Mouse (Mus musculus) liver, embryonic 13.5 days (tissue): ENCODE measurements around the gene Gabarapl2. TPM values are rescaled to one million over a fixed set of nuclear protein-coding genes. Genes with fewer than 3 reads are reported as not detected.
"Not testable (repeated sequence)": the region's sequence is repeated elsewhere in the genome, so short reads cannot be mapped to it uniquely, and the experiment has no call there.

Experiments
- ATAC-seq: fragments of 200-750 bp; cut with Nextera tagmentation; 2 replicates; pipeline ENCODE4 v1.8.0; 2017; ENCODE audit warnings: low read depth, mild to moderate bottlenecking, moderate number of reproducible peaks, moderate library complexity
- DNase-seq: peaks from one replicate; pipeline ENCODE4 v3.0.0; 2022
- H3K27ac ChIP-seq: fragments of 300-500 bp; sonication (generic); 2 replicates; pipeline ENCODE4 v1.5.1; 2015; ENCODE audit warnings: moderate library complexity, mild to moderate bottlenecking, inconsistent platforms
- H3K27me3 ChIP-seq: fragments of 300-500 bp; sonication (generic); 2 replicates; pipeline ENCODE4 v1.6.1; 2015; ENCODE audit warnings: mild to moderate bottlenecking, inconsistent platforms
- H3K36me3 ChIP-seq: fragments of 300-500 bp; sonication (generic); 2 replicates; pipeline ENCODE4 v1.6.1; 2015; ENCODE audit warnings: mild to moderate bottlenecking, inconsistent platforms
- H3K4me1 ChIP-seq: fragments of 300-500 bp; sonication (generic); replicated peaks from 2 replicates; pipeline ENCODE4 v1.6.1; 2015; ENCODE audit warnings: inconsistent platforms
- H3K4me2 ChIP-seq: fragments of 300-500 bp; sonication (generic); 2 replicates; pipeline ENCODE4 v1.6.1; 2015; ENCODE audit warnings: inconsistent platforms, mild to moderate bottlenecking, moderate library complexity
- H3K4me3 ChIP-seq: fragments of 300-500 bp; sonication (generic); replicated peaks from 2 replicates; pipeline ENCODE4 v1.5.1; 2015; ENCODE audit warnings: mild to moderate bottlenecking, inconsistent platforms
- H3K9ac ChIP-seq: fragments of 300-500 bp; sonication (generic); 2 replicates; pipeline ENCODE4 v1.6.1; 2015; ENCODE audit warnings: mild to moderate bottlenecking, inconsistent platforms
- H3K9me3 ChIP-seq: fragments of 300-500 bp; sonication (generic); replicated peaks from 2 replicates; pipeline ENCODE4 v1.6.1; 2016; ENCODE audit warnings: inconsistent platforms
- WGBS: fragments of 180-500 bp; shearing (Covaris S2); methylation state at CpG from one replicate; pipeline ENCODE4 v1.1.7; 2015; ENCODE audit not compliant: insufficient replicate concordance; 5-methylcytosine and 5-hydroxymethylcytosine counted together
- polyA plus RNA-seq: library from polyadenylated mRNA; unstranded; fragments of >200 nt; fragmentation: Nextera tagmentation; extraction: Ambion mirVana; gene quantifications from 2 replicates; pipeline ENCODE4 v1.2.1, GENCODE M21; 2015

The Gabarapl2 gene
- polyA plus RNA-seq, 1 experiment from 2014 or later: 185 TPM

GRCm38 (mm10) chr8:111938076-111938985 lies 2.2 kb upstream of the Gabarapl2 start:
- peaks cover 17% of the 10 kb centered on the region for H3K36me3 ChIP-seq
- not testable (repeated sequence) for H3K9me3 ChIP-seq, ATAC-seq, H3K9ac ChIP-seq, H3K27me3 ChIP-seq, DNase-seq, H3K4me3 ChIP-seq
- peak overlapping the region; percentile 90; the same call in 1 of the 2 replicates for H3K4me2 ChIP-seq
- H3K27ac ChIP-seq: peak overlapping the region; percentile 95
- WGBS: 69% methylated on average over 9 of the region's 9 CpGs
- peaks cover 44% of the 10 kb centered on the region for H3K4me1 ChIP-seq

GRCm38 (mm10) chr8:111939516-111940142 lies 874 bp upstream of the Gabarapl2 start:
- Histone ChIP-seq H3K4me2 (peak overlapping the region; percentile 90), H3K4me3 (peak overlapping the region; percentile 98), H3K4me1 (peaks cover 36% of the 10 kb centered on the region), H3K9ac (peak overlapping the region; percentile 97), H3K27ac (peak overlapping the region; percentile 95), H3K36me3 (peaks cover 30% of the 10 kb centered on the region), H3K9me3 (no peaks in the 10 kb centered on the region), H3K27me3 (no peaks in the 10 kb centered on the region)
- ATAC-seq (peak; percentile 93), DNase-seq (peak; percentile 79)
- WGBS: 8% methylated on average over 10 of the region's 10 CpGs

DNA sequence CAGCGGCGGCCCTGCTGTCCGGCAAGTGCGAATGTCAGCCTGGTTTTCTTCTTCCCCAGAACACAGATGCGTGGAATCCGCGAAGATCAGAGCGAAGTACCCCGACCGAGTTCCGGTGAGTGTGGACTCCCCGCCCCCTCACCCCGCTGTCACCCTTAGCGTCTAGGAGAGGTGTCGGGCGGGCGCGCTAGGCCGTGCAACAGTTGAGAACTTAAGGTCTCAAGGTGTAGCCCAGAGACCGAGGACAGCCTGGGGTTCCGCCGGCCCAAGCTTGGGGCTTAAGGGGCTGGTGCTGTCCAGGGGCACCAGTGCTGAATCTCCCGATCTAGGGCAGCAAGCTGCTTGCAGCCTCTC lies 575 bp downstream of the Gabarapl2 start:
- H3K4me3 ChIP-seq: peak overlapping the region; percentile 98
- peak overlapping the region; percentile 97 for H3K9ac ChIP-seq
- no peaks in the 10 kb centered on the region for H3K9me3 ChIP-seq
- peak overlapping the region; percentile 90 for H3K4me2 ChIP-seq
- peak overlapping the region; percentile 95 for H3K27ac ChIP-seq
- WGBS: under 1% methylated on average over 23 of the region's 23 CpGs
- DNase-seq: peak; percentile 51
- H3K27me3 ChIP-seq: no peaks in the 10 kb centered on the region
- peaks cover 36% of the 10 kb centered on the region for H3K4me1 ChIP-seq
- H3K36me3 ChIP-seq: peaks cover 42% of the 10 kb centered on the region
- peak; percentile 25 for ATAC-seq

DNA sequence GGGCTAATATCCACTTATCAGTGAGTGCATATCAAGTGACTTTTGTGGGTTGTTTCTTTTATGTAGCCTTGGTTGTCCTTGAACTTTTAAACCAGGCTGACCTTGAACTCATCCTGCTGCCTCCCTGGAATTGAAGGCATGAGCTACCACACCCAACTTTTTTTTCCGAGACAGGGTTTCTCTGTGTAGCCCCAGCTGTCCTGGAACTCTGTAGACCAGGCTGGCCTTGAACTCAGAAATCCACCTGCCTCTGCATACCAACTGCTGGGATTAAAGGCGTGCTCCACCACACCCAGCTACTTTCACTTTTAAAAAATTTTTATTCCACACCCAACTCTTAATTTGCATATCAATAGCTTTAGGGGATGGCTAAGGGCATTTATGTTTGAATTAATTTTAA lies 3.0 kb downstream of the Gabarapl2 start:
- H3K9ac ChIP-seq: no peak overlapping the region
- no peak overlapping the region for H3K4me2 ChIP-seq
- DNase-seq (no peak), ATAC-seq (no peak)
- H3K4me3 ChIP-seq: no peak overlapping the region
- peaks cover 34% of the 10 kb centered on the region for H3K4me1 ChIP-seq
- H3K9me3 ChIP-seq: no peaks in the 10 kb centered on the region
- WGBS: 80% methylated on average over 2 of the region's 2 CpGs
- no peak overlapping the region for H3K27ac ChIP-seq
- H3K27me3 ChIP-seq: no peaks in the 10 kb centered on the region
- H3K36me3 ChIP-seq: peaks cover 65% of the 10 kb centered on the region

DNA sequence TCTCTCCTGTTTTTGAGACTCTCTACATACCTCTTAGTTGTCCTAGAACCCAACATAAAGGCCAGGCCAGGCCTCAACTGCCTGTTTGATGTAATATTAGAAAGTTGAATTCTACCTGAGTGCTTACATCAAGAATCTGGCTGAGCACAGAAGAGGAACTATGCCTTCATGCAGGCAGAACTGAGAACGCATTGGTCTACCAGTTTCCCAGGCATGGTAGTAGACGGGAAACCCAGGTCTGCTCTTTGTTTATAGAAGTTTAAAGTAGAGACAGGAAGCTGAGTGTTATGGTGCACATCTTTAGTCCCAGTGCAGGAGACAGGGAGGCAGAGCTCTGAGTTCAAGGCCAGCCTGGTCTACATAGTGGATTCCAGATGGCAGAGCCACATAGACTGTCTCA lies 6.6 kb downstream of the Gabarapl2 start:
- no peaks in the 10 kb centered on the region for H3K9me3 ChIP-seq
- peaks cover 8% of the 10 kb centered on the region for H3K4me1 ChIP-seq
- WGBS: 89% methylated on average over 2 of the region's 2 CpGs
- H3K4me2 ChIP-seq: no peak overlapping the region
- no peak overlapping the region for H3K27ac ChIP-seq
- DNase-seq: no peak
- H3K27me3 ChIP-seq: no peaks in the 10 kb centered on the region
- H3K4me3 ChIP-seq: no peak overlapping the region
- no peak for ATAC-seq
- H3K9ac ChIP-seq: no peak overlapping the region
- H3K36me3 ChIP-seq: peaks cover 85% of the 10 kb centered on the region

DNA sequence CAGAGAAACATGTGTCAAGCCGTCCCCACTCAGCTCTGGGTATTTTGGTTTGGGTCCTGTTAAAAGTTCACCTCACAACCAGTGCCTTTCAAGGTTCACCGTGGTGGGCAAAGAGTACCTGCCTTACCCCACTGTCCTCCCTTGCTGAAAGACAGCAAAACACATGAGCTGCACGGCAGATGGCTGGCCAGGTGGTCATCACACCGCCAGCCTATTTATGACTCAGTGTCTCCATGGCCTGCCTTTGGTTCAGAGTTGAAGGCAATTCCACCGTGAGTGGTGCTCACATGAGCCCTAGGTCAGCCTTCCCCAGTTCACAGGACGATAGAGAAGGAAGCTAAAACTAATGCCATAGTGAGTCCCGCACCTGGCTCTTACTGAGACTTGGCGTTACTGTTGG lies 7.5 kb downstream of the Gabarapl2 start:
- H3K36me3 ChIP-seq: peaks cover 80% of the 10 kb centered on the region
- ATAC-seq: no peak
- H3K27me3 ChIP-seq: no peaks in the 10 kb centered on the region

GRCm38 (mm10) chr8:111950846-111951245 lies 10.3 kb downstream of the Gabarapl2 start:
- no peak overlapping the region for H3K9ac ChIP-seq
- H3K4me1 ChIP-seq: no peaks in the 10 kb centered on the region
- 75% methylated on average over 3 of the region's 3 CpGs for WGBS
- ATAC-seq: no peak
- H3K36me3 ChIP-seq: peaks cover 76% of the 10 kb centered on the region
- no peak overlapping the region for H3K27ac ChIP-seq
- no peak overlapping the region for H3K4me2 ChIP-seq
- DNase-seq: no peak
- H3K9me3 ChIP-seq: no peaks in the 10 kb centered on the region
- no peaks in the 10 kb centered on the region for H3K27me3 ChIP-seq
- no peak overlapping the region for H3K4me3 ChIP-seq

More for the DNA sequence above, 7.5 kb downstream of the Gabarapl2 start:
- no peak for DNase-seq
- Histone ChIP-seq H3K27ac (no peak overlapping the region), H3K4me3 (no peak overlapping the region), H3K4me1 (peaks cover 4% of the 10 kb centered on the region; the same call in 1 of the 2 replicates), H3K9ac (no peak overlapping the region), H3K9me3 (no peaks in the 10 kb centered on the region), H3K4me2 (no peak overlapping the region)
- 83% methylated on average over 8 of the region's 8 CpGs for WGBS

DNA sequence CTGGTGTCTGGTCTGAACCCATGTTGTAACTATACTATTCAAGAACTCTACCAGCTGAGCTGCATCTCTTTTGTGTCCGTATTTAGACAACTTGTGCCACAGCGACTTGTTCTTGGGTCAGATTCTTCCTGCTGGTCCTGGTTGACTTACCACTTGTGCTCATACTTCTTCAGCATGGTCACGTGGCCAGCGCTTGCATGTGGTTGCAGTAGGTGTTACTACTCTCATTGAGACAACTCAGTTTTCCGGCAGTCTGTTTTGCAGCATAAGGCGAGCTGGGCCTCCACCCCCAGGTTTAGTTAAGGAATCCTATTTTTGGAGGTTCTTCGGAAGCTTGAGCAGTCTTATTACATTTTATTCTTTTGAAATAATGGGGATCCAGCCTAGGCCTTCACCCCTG lies 10.8 kb downstream of the Gabarapl2 start:
- ATAC-seq: no peak

GRCm38 (mm10) chr8:111951936-111952335 lies 11.4 kb downstream of the Gabarapl2 start:
- H3K4me3 ChIP-seq: no peak overlapping the region
- 94% methylated on average over 5 of the region's 5 CpGs for WGBS
- no peaks in the 10 kb centered on the region for H3K27me3 ChIP-seq
- ATAC-seq (no peak), DNase-seq (no peak)
- no peak overlapping the region for H3K27ac ChIP-seq
- H3K9ac ChIP-seq: no peak overlapping the region
- H3K9me3 ChIP-seq: no peaks in the 10 kb centered on the region
- H3K36me3 ChIP-seq: peaks cover 75% of the 10 kb centered on the region
- H3K4me1 ChIP-seq: no peaks in the 10 kb centered on the region
- H3K4me2 ChIP-seq: no peak overlapping the region

More for the DNA sequence above, 10.8 kb downstream of the Gabarapl2 start:
- Histone ChIP-seq H3K27me3 (no peaks in the 10 kb centered on the region), H3K27ac (no peak overlapping the region), H3K9me3 (no peaks in the 10 kb centered on the region), H3K4me3 (no peak overlapping the region), H3K9ac (no peak overlapping the region), H3K36me3 (peaks cover 75% of the 10 kb centered on the region), H3K4me1 (no peaks in the 10 kb centered on the region), H3K4me2 (no peak overlapping the region)
- WGBS: 91% methylated on average over 7 of the region's 7 CpGs
- no peak for DNase-seq

- ATAC-seq (no peak), DNase-seq (no peak)
- Histone ChIP-seq H3K9ac (no peak overlapping the region), H3K9me3 (no peaks in the 10 kb centered on the region), H3K27me3 (no peaks in the 10 kb centered on the region), H3K36me3 (peaks cover 59% of the 10 kb centered on the region), H3K27ac (no peak overlapping the region), H3K4me3 (no peak overlapping the region), H3K4me2 (no peak overlapping the region), H3K4me1 (no peaks in the 10 kb centered on the region)
- 73% methylated on average over 4 of the region's 4 CpGs for WGBS
These were observed 14.5 kb downstream of the Gabarapl2 start for GRCm38 (mm10) chr8:111954844-111955594.

GRCm38 (mm10) chr8:111955879-111956278 lies 15.4 kb downstream of the Gabarapl2 start:
- H3K4me1 ChIP-seq: no peaks in the 10 kb centered on the region
- H3K4me2 ChIP-seq: no peak overlapping the region
- no peaks in the 10 kb centered on the region for H3K27me3 ChIP-seq
- ATAC-seq (no peak), DNase-seq (no peak)
- H3K4me3 ChIP-seq: no peak overlapping the region
- H3K9me3 ChIP-seq: no peaks in the 10 kb centered on the region
- H3K36me3 ChIP-seq: peaks cover 57% of the 10 kb centered on the region
- H3K27ac ChIP-seq: no peak overlapping the region
- WGBS: 58% methylated on average over 5 of the region's 5 CpGs
- no peak overlapping the region for H3K9ac ChIP-seq
